Mouse (Mus musculus): Measurements from ENCODE around the gene Degs2. TPM values are rescaled to one million over a fixed set of nuclear protein-coding genes. Genes with fewer than 3 reads are reported as not detected.

Gene Degs2
- total and polyA plus RNA-seq, 2 experiments from 2014 or later = 1.1 to 2.1 TPM

DNA sequence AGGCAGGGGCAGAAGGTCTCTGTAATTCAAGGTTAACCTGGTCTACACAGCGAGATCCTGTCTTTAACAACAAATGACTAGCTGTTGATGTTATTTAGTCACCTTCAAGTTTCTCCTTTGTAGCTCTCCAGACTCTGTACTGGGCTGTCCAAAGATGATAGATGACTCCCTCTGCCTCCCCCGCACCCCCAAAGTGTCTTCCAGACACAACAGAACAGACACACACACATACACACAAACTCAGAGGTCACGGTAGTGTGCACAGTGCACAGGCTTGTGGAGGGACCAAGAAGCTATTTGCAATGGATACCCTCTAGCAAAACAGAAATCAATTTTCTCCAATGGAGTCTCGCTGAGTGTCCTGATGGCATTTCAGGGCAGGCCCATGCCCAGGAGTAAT is 40.1 kb upstream of the Degs2 start:
- Histone ChIP-seq H3K36me3 (ENCODE audit: insufficient read depth, low read length) (no peaks in the 10 kb centered on the region), H3K27ac (ENCODE audit: low read depth, low read length) (no peak overlapping the region), H3K9ac (replicated peaks; ENCODE audit: low read length, poor library complexity, severe bottlenecking) (no peak overlapping the region), H3K4me1 (ENCODE audit: insufficient read depth, low read length) (no peaks in the 10 kb centered on the region), H3K27me3 (ENCODE audit: insufficient read depth, low read length) (no peaks in the 10 kb centered on the region), H3K4me2 (ENCODE audit: low read depth, low read length, poor library complexity, severe bottlenecking) (no peak overlapping the region), H3K9me3 (ENCODE audit: low read length) (no peaks in the 10 kb centered on the region), H3K4me3 (ENCODE audit: low read depth, low read length) (no peak overlapping the region)
- 87% methylated on average over 4 of the region's 4 CpGs for WGBS
- no peak for ATAC-seq (ENCODE audit: low FRiP score)
- DNase-seq (ENCODE audit: low spot score) = no peak
- TF ChIP-seq CTCF (IDR thresholded peaks at IDR 0.05) = no peak

GRCm38 (mm10) chr12:108741472-108741871 is 39.4 kb upstream of the Degs2 start:
- H3K4me1 ChIP-seq (ENCODE audit: insufficient read depth, low read length) = no peaks in the 10 kb centered on the region
- DNase-seq (ENCODE audit: low spot score) = no peak
- no peak overlapping the region for H3K27ac ChIP-seq (ENCODE audit: low read depth, low read length)
- no peaks in the 10 kb centered on the region for H3K36me3 ChIP-seq (ENCODE audit: insufficient read depth, low read length)
- no peak overlapping the region for H3K4me2 ChIP-seq (ENCODE audit: low read depth, low read length, poor library complexity, severe bottlenecking)
- WGBS = 85% methylated on average over 2 of the region's 2 CpGs
- H3K9ac ChIP-seq (replicated peaks; ENCODE audit: low read length, poor library complexity, severe bottlenecking) = no peak overlapping the region
- no peak for ATAC-seq (ENCODE audit: low FRiP score)
- H3K4me3 ChIP-seq (ENCODE audit: low read depth, low read length) = no peak overlapping the region
- no peaks in the 10 kb centered on the region for H3K9me3 ChIP-seq (ENCODE audit: low read length)
- TF ChIP-seq CTCF (IDR thresholded peaks at IDR 0.05) = no peak
- no peaks in the 10 kb centered on the region for H3K27me3 ChIP-seq (ENCODE audit: insufficient read depth, low read length)

- 92% methylated on average over 12 of the region's 12 CpGs for WGBS
- no peak for TF ChIP-seq CTCF (IDR thresholded peaks at IDR 0.05)
- Histone ChIP-seq H3K9me3 (ENCODE audit: low read length) (no peaks in the 10 kb centered on the region), H3K36me3 (ENCODE audit: insufficient read depth, low read length) (no peaks in the 10 kb centered on the region), H3K27ac (ENCODE audit: low read depth, low read length) (no peak overlapping the region), H3K4me2 (ENCODE audit: low read depth, low read length, poor library complexity, severe bottlenecking) (no peak overlapping the region), H3K9ac (replicated peaks; ENCODE audit: low read length, poor library complexity, severe bottlenecking) (no peak overlapping the region), H3K4me3 (ENCODE audit: low read depth, low read length) (no peak overlapping the region), H3K27me3 (ENCODE audit: insufficient read depth, low read length) (no peaks in the 10 kb centered on the region), H3K4me1 (ENCODE audit: insufficient read depth, low read length) (no peaks in the 10 kb centered on the region)
- no peak for DNase-seq (ENCODE audit: low spot score)
- ATAC-seq (ENCODE audit: low FRiP score) = no peak
Measured at GRCm38 (mm10) chr12:108738745-108739144, 36.6 kb upstream of the Degs2 start.

- 94% methylated on average over 7 of the region's 7 CpGs for WGBS
Measured at GRCm38 (mm10) chr12:108737838-108738237, 35.7 kb upstream of the Degs2 start.

GRCm38 (mm10) chr12:108734386-108734785 is 32.3 kb upstream of the Degs2 start:
- ATAC-seq (ENCODE audit: low FRiP score) = no peak
- WGBS = 93% methylated on average over 2 of the region's 2 CpGs
- Histone ChIP-seq H3K4me1 (ENCODE audit: insufficient read depth, low read length) (no peaks in the 10 kb centered on the region), H3K4me2 (ENCODE audit: low read depth, low read length, poor library complexity, severe bottlenecking) (no peak overlapping the region), H3K4me3 (ENCODE audit: low read depth, low read length) (no peak overlapping the region), H3K9me3 (ENCODE audit: low read length) (no peaks in the 10 kb centered on the region), H3K27ac (ENCODE audit: low read depth, low read length) (no peak overlapping the region), H3K36me3 (ENCODE audit: insufficient read depth, low read length) (no peaks in the 10 kb centered on the region), H3K27me3 (ENCODE audit: insufficient read depth, low read length) (no peaks in the 10 kb centered on the region), H3K9ac (replicated peaks; ENCODE audit: low read length, poor library complexity, severe bottlenecking) (no peak overlapping the region)
- no peak for TF ChIP-seq CTCF (IDR thresholded peaks at IDR 0.05)
- no peak for DNase-seq (ENCODE audit: low spot score)

More at GRCm38 (mm10) chr12:108737838-108738237, 35.7 kb upstream of the Degs2 start:
- no peak for TF ChIP-seq CTCF (IDR thresholded peaks at IDR 0.05)
- Histone ChIP-seq H3K36me3 (ENCODE audit: insufficient read depth, low read length) (no peaks in the 10 kb centered on the region), H3K27ac (ENCODE audit: low read depth, low read length) (no peak overlapping the region), H3K4me3 (ENCODE audit: low read depth, low read length) (no peak overlapping the region), H3K4me1 (ENCODE audit: insufficient read depth, low read length) (no peaks in the 10 kb centered on the region), H3K9ac (replicated peaks; ENCODE audit: low read length, poor library complexity, severe bottlenecking) (no peak overlapping the region), H3K9me3 (ENCODE audit: low read length) (no peaks in the 10 kb centered on the region), H3K27me3 (ENCODE audit: insufficient read depth, low read length) (no peaks in the 10 kb centered on the region), H3K4me2 (ENCODE audit: low read depth, low read length, poor library complexity, severe bottlenecking) (no peak overlapping the region)
- ATAC-seq (ENCODE audit: low FRiP score) = no peak
- DNase-seq (ENCODE audit: low spot score) = no peak

- Histone ChIP-seq H3K4me3 (ENCODE audit: low read depth, low read length) (no peak overlapping the region), H3K36me3 (ENCODE audit: insufficient read depth, low read length) (no peaks in the 10 kb centered on the region), H3K4me1 (ENCODE audit: insufficient read depth, low read length) (no peaks in the 10 kb centered on the region), H3K4me2 (ENCODE audit: low read depth, low read length, poor library complexity, severe bottlenecking) (no peak overlapping the region), H3K27ac (ENCODE audit: low read depth, low read length) (no peak overlapping the region), H3K9ac (replicated peaks; ENCODE audit: low read length, poor library complexity, severe bottlenecking) (no peak overlapping the region), H3K9me3 (ENCODE audit: low read length) (no peaks in the 10 kb centered on the region), H3K27me3 (ENCODE audit: insufficient read depth, low read length) (no peaks in the 10 kb centered on the region)
- DNase-seq (ENCODE audit: low spot score) (no peak), ATAC-seq (ENCODE audit: low FRiP score) (no peak)
- 84% methylated on average over 3 of the region's 3 CpGs for WGBS
- no peak for TF ChIP-seq CTCF (IDR thresholded peaks at IDR 0.05)
Measured at GRCm38 (mm10) chr12:108723841-108724240, 21.7 kb upstream of the Degs2 start.

Measured in midbrain, postnatal 0 days (tissue).